Mouse (Mus musculus) v-Abl transformed pro-B cells (cell line): ENCODE measurements around the gene Ildr2.

Experiments
- in situ Hi-C, 2 experiments: fragments of 400-800 bp; cut with MboI; formaldehyde crosslinking; loops; one replicate each; pipeline ENCODE4 v1.15.1; 2025; ENCODE audit not compliant: unreplicated experiment in 2 of 2

The Ildr2 gene

GRCm38 (mm10) chr1:166326421-166326820 lies 72.5 kb downstream of the Ildr2 start:
- in situ Hi-C loops: no loop called here

GRCm38 (mm10) chr1:166330752-166331151 lies 76.8 kb downstream of the Ildr2 start:
- in situ Hi-C loops: no loop called here

GRCm38 (mm10) chr1:166339110-166339509 lies 85.2 kb downstream of the Ildr2 start:
- in situ Hi-C loops: no loop called here

- in situ Hi-C loops: no loop called here
Measured at GRCm38 (mm10) chr1:166342060-166342459, 88.1 kb downstream of the Ildr2 start.

GRCm38 (mm10) chr1:166342539-166342938 lies 88.6 kb downstream of the Ildr2 start:
- in situ Hi-C loops: no loop called here

GRCm38 (mm10) chr1:166343586-166343985 lies 89.6 kb downstream of the Ildr2 start:
- in situ Hi-C loops: no loop called here

GRCm38 (mm10) chr1:166344300-166345077 lies 90.5 kb downstream of the Ildr2 start:
- in situ Hi-C loops: no loop called here

- in situ Hi-C loops: no loop called here
Measured at GRCm38 (mm10) chr1:166345602-166346001, 91.7 kb downstream of the Ildr2 start.

- in situ Hi-C loops: no loop called here
Measured at GRCm38 (mm10) chr1:166346906-166347305, 93.0 kb downstream of the Ildr2 start.

GRCm38 (mm10) chr1:166349341-166349740 lies 95.4 kb downstream of the Ildr2 start:
- in situ Hi-C loops: no loop called here

- in situ Hi-C loops: loop anchor here in 1 of 2 experiments (25.0 kb wide), 1 partner anchor 337 kb away; the partner anchor contains the start of gene Pou2f1
Measured at GRCm38 (mm10) chr1:166349751-166350150, 95.8 kb downstream of the Ildr2 start.

GRCm38 (mm10) chr1:166360157-166360855 lies 106.4 kb downstream of the Ildr2 start:
- in situ Hi-C loops: loop anchor here in 1 of 2 experiments (10.0 to 25.0 kb wide), 2 partner anchors 196 to 348 kb away; partner anchors contain the start of gene Pou2f1

GRCm38 (mm10) chr1:166360896-166361295 lies 107.0 kb downstream of the Ildr2 start:
- in situ Hi-C loops: loop anchor here in 1 of 2 experiments (10.0 to 25.0 kb wide), 2 partner anchors 196 to 349 kb away; partner anchors contain the start of gene Pou2f1

- in situ Hi-C loops: loop anchor here in 1 of 2 experiments (10.0 to 25.0 kb wide), 2 partner anchors 197 to 350 kb away; partner anchors contain the start of gene Pou2f1
Measured at GRCm38 (mm10) chr1:166361842-166362241, 107.9 kb downstream of the Ildr2 start.

GRCm38 (mm10) chr1:166362659-166363058 lies 108.7 kb downstream of the Ildr2 start:
- in situ Hi-C loops: loop anchor here in 1 of 2 experiments (10.0 to 25.0 kb wide), 2 partner anchors 198 to 350 kb away; partner anchors contain the start of gene Pou2f1

GRCm38 (mm10) chr1:166363122-166363521 lies 109.2 kb downstream of the Ildr2 start:
- in situ Hi-C loops: loop anchor here in 1 of 2 experiments (10.0 to 25.0 kb wide), 2 partner anchors 198 to 351 kb away; partner anchors contain the start of gene Pou2f1
